Mouse (Mus musculus) stomach, embryonic 14.5 days (tissue): ENCODE measurements around the gene Sept4. TPM values are rescaled to one million over a fixed set of nuclear protein-coding genes. Genes with fewer than 3 reads are reported as not detected.

Experiments used
- ATAC-seq: fragments of 200-750 bp; cut with Nextera tagmentation; 2 replicates; pipeline ENCODE4 v1.8.0; 2017; ENCODE audit warnings: low read depth, moderate TSS enrichment; ENCODE audit not compliant: insufficient number of reproducible peaks, insufficient read depth, low FRiP score
- H3K27ac ChIP-seq: fragments of 300-500 bp; sonication (generic); 2 replicates; pipeline ENCODE4 v1.5.1; 2014; ENCODE audit warnings: mild to moderate bottlenecking, low read length, moderate library complexity, mixed read lengths
- H3K27me3 ChIP-seq: fragments of 300-500 bp; sonication (generic); 2 replicates; pipeline ENCODE4 v1.6.1; 2014; ENCODE audit warnings: low read length, control low read depth, mixed read lengths; ENCODE audit not compliant: control insufficient read depth, insufficient read depth
- H3K36me3 ChIP-seq: fragments of 300-500 bp; sonication (generic); 2 replicates; pipeline ENCODE4 v1.6.1; 2014; ENCODE audit warnings: mild to moderate bottlenecking, control low read depth, low read length, moderate library complexity, mixed read lengths; ENCODE audit not compliant: control insufficient read depth, insufficient read depth
- H3K4me1 ChIP-seq: fragments of 300-500 bp; sonication (generic); 2 replicates; pipeline ENCODE4 v1.6.1; 2014; ENCODE audit warnings: low read length, control low read depth, mixed read lengths; ENCODE audit not compliant: control insufficient read depth, insufficient read depth
- H3K4me2 ChIP-seq: fragments of 300-500 bp; sonication (generic); replicated peaks from 2 replicates; pipeline ENCODE4 v1.6.1; 2014; ENCODE audit warnings: low read depth, low read length, control low read depth
- H3K4me3 ChIP-seq: fragments of 300-500 bp; sonication (generic); 2 replicates; pipeline ENCODE4 v1.5.1; 2014; ENCODE audit warnings: low read depth, low read length, control low read depth
- H3K9ac ChIP-seq: fragments of 300-500 bp; sonication (generic); replicated peaks from 2 replicates; pipeline ENCODE4 v1.6.1; 2014; ENCODE audit warnings: low read depth, mild to moderate bottlenecking, control low read depth, low read length, moderate library complexity, mixed read lengths
- H3K9me3 ChIP-seq: fragments of 300-500 bp; sonication (generic); 2 replicates; pipeline ENCODE4 v1.6.1; 2016; ENCODE audit warnings: low read depth, low read length, control low read depth; ENCODE audit not compliant: control insufficient read depth
- WGBS: fragments of 180-500 bp; shearing (Covaris S2); extraction: QIAGEN DNeasy Blood & Tissue Kit; methylation state at CpG from one replicate; pipeline ENCODE4 v1.1.7; 2014; 5-methylcytosine and 5-hydroxymethylcytosine counted together
- polyA plus RNA-seq: library from polyadenylated mRNA; unstranded; fragments of >200 nt; fragmentation: Nextera tagmentation; extraction: Ambion mirVana; gene quantifications from 2 replicates; pipeline ENCODE4 v1.2.1, GENCODE M21; 2014

Sept4 gene
- polyA plus RNA-seq, 1 experiment from 2014 or later = 15.7 TPM

- Histone ChIP-seq H3K9me3 (no peaks in the 10 kb centered on the region), H3K4me2 (no peak overlapping the region), H3K27me3 (no peaks in the 10 kb centered on the region), H3K9ac (no peak overlapping the region), H3K27ac (no peak overlapping the region), H3K4me1 (peaks cover 10% of the 10 kb centered on the region), H3K36me3 (peaks cover 79% of the 10 kb centered on the region), H3K4me3 (no peak overlapping the region)
- WGBS = 93% methylated on average over 10 of the region's 10 CpGs
- ATAC-seq = no peak
These were observed 31.7 kb downstream of the Sept4 start for GRCm38 (mm10) chr11:87600322-87600853.

GRCm38 (mm10) chr11:87602234-87602633 lies 33.5 kb downstream of the Sept4 start:
- peaks cover 88% of the 10 kb centered on the region for H3K36me3 ChIP-seq
- no peak overlapping the region for H3K4me2 ChIP-seq
- no peak for ATAC-seq
- no peaks in the 10 kb centered on the region for H3K9me3 ChIP-seq
- no peaks in the 10 kb centered on the region for H3K4me1 ChIP-seq
- H3K27me3 ChIP-seq = no peaks in the 10 kb centered on the region
- no peak overlapping the region for H3K9ac ChIP-seq
- H3K27ac ChIP-seq = no peak overlapping the region
- WGBS = 94% methylated on average over 9 of the region's 9 CpGs
- H3K4me3 ChIP-seq = no peak overlapping the region

GRCm38 (mm10) chr11:87603571-87603970 lies 34.9 kb downstream of the Sept4 start:
- Histone ChIP-seq H3K4me2 (no peak overlapping the region), H3K27me3 (no peaks in the 10 kb centered on the region), H3K9me3 (no peaks in the 10 kb centered on the region), H3K9ac (no peak overlapping the region), H3K27ac (no peak overlapping the region), H3K36me3 (peaks cover 89% of the 10 kb centered on the region), H3K4me3 (no peak overlapping the region), H3K4me1 (no peaks in the 10 kb centered on the region)
- WGBS = 98% methylated on average over 2 of the region's 2 CpGs
- ATAC-seq = no peak

- Histone ChIP-seq H3K4me3 (no peak overlapping the region), H3K27me3 (no peaks in the 10 kb centered on the region), H3K9ac (no peak overlapping the region), H3K4me1 (no peaks in the 10 kb centered on the region), H3K36me3 (peaks cover 85% of the 10 kb centered on the region), H3K27ac (no peak overlapping the region), H3K4me2 (no peak overlapping the region), H3K9me3 (no peaks in the 10 kb centered on the region)
- ATAC-seq = no peak
- WGBS = 91% methylated on average over 7 of the region's 7 CpGs
These were observed 40.6 kb downstream of the Sept4 start for GRCm38 (mm10) chr11:87609264-87609663.

GRCm38 (mm10) chr11:87611547-87611946 lies 42.8 kb downstream of the Sept4 start:
- Histone ChIP-seq H3K27me3 (no peaks in the 10 kb centered on the region), H3K9ac (no peak overlapping the region), H3K4me3 (no peak overlapping the region), H3K36me3 (peaks cover 86% of the 10 kb centered on the region), H3K4me1 (no peaks in the 10 kb centered on the region), H3K9me3 (no peaks in the 10 kb centered on the region), H3K4me2 (no peak overlapping the region), H3K27ac (no peak overlapping the region)
- WGBS = 86% methylated on average over 9 of the region's 9 CpGs
- no peak for ATAC-seq

- Histone ChIP-seq H3K36me3 (peaks cover 82% of the 10 kb centered on the region), H3K4me3 (no peak overlapping the region), H3K9ac (no peak overlapping the region), H3K27ac (no peak overlapping the region), H3K4me2 (no peak overlapping the region), H3K9me3 (0 out of 2 replicates have a peak, but pooled peaks cover 2% of the 10 kb centered on the region), H3K27me3 (no peaks in the 10 kb centered on the region), H3K4me1 (no peaks in the 10 kb centered on the region)
- 89% methylated on average over 7 of the region's 7 CpGs for WGBS
- ATAC-seq = no peak
These were observed 45.3 kb downstream of the Sept4 start for GRCm38 (mm10) chr11:87613972-87614371.

- WGBS = 90% methylated on average over 5 of the region's 5 CpGs
- Histone ChIP-seq H3K4me3 (no peak overlapping the region), H3K9me3 (0 out of 2 replicates have a peak, but pooled peaks cover 2% of the 10 kb centered on the region), H3K36me3 (peaks cover 73% of the 10 kb centered on the region), H3K9ac (no peak overlapping the region), H3K27me3 (no peaks in the 10 kb centered on the region), H3K4me1 (no peaks in the 10 kb centered on the region), H3K27ac (no peak overlapping the region), H3K4me2 (no peak overlapping the region)
- ATAC-seq = no peak
These were observed 46.8 kb downstream of the Sept4 start for GRCm38 (mm10) chr11:87615551-87615950.

- Histone ChIP-seq H3K27me3 (no peaks in the 10 kb centered on the region), H3K9ac (no peak overlapping the region), H3K4me3 (no peak overlapping the region), H3K4me2 (no peak overlapping the region), H3K36me3 (peaks cover 69% of the 10 kb centered on the region), H3K9me3 (0 out of 2 replicates have a peak, but pooled peaks cover 2% of the 10 kb centered on the region), H3K4me1 (no peaks in the 10 kb centered on the region), H3K27ac (no peak overlapping the region)
- ATAC-seq = no peak
- WGBS = 99% methylated on average over 2 of the region's 2 CpGs
These were observed 47.2 kb downstream of the Sept4 start for GRCm38 (mm10) chr11:87615952-87616351.
